Mouse (Mus musculus) large intestine, adult 2 months (tissue): ENCODE data around the gene Gm20388. TPM values are rescaled to one million over a fixed set of nuclear protein-coding genes. Genes with fewer than 3 reads are reported as not detected.

Experiments used
- DNase-seq: peaks from one replicate; pipeline ENCODE4 v3.0.0-alpha.2; 2012; ENCODE audit warnings: low read depth, low spot score
- WGBS: fragments of 180-500 bp; shearing (Covaris S2); methylation state at CpG from one replicate; pipeline ENCODE4 v1.1.7; 2018; 5-methylcytosine and 5-hydroxymethylcytosine counted together
- polyA plus RNA-seq: library from polyadenylated mRNA; depleted of rRNA; stranded (reverse); fragments of >200 nt; gene quantifications from 2 replicates; pipeline ENCODE4 v1.2.3, GENCODE M21; 2012

Gene Gm20388
- polyA plus RNA-seq, 1 experiment = 31.5 TPM

DNA sequence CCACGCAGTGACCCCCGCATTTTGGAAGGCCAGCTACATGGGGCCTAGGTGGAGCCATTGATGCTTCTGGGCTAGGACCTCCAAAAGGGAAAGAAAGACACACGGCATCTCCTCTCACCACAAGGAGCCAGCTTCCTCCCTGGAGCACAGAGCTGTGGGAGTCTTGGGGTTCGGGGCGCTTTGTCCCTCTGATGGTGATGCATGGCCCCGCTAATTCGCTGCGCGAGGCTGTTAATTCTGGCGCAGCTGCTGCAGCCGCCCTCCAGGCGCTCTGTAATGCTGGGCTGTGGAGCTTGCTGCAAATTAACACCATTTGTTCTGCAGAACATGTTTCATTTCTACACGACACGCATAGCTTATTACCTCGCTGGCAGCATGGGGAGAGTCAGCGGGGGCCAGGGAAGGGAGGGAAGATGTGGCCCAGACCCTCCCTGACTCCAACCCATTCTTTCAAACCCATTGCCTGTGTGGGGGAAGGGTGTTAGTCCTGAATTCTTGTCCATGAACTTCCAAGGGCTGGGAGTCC, 2835.2 kb downstream of the Gm20388 start:
- 37% methylated on average over 16 of the region's 16 CpGs for WGBS
- no peak for DNase-seq

GRCm38 (mm10) chr8:122746439-122746838, 2835.8 kb downstream of the Gm20388 start:
- WGBS = 52% methylated on average over 7 of the region's 7 CpGs

GRCm38 (mm10) chr8:122747825-122748224, 2837.2 kb downstream of the Gm20388 start:
- WGBS = 94% methylated on average over 1 of the region's 1 CpGs
- no peak for DNase-seq

More at GRCm38 (mm10) chr8:122746439-122746838, 2835.8 kb downstream of the Gm20388 start:
- no peak for DNase-seq

DNA sequence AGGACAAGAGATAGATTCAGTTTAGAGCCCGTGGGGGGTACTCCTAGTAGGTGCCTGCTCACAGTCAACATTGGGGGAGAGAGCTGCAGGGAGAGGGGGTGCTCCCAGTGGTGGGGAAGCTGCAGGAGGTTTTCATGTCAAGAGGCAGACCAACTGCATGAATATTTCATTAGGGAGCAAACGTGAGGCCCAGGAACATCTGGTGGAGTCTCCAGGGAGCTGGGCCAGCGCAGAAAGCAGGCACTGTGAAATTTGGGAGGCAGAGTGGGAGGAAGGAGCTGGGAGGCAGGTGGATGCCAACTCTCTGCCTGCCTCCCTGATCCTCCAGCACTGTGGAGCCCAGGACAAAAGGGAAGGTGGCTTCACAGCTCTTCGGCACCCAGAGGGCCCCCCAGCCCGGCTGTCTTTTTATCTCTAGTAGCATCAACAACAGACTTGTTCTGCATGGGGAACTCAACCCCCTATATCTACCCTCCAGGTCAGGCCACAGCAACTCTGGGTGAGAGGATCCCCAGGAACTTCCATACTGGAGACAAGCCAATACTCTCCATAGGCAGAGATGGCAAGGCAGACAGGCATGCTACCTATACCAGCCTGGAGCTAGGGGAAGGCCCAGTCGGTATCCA, 2838.8 kb downstream of the Gm20388 start:
- DNase-seq = no peak
- WGBS = 80% methylated on average over 6 of the region's 6 CpGs

DNA sequence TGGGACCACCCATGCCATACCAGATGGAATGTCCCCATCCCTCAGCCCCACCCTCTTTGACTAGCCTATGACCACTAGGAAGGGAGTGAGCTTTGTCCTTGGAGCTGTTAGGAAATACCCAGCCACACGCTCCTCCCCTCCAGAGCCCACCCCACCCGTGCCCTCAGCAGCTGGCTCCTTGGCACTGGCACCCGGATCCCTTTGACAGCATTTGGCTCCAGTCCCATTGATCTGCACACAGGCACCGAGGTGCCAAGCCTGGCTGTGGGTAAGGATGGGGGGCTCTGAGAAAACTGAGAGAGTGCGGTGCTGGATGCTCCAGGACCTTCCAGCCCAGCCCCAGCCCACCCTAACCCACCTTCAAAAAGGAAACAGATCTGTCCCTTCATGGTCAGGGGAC, 2840.7 kb downstream of the Gm20388 start:
- peak; percentile 32 for DNase-seq
- 29% methylated on average over 5 of the region's 5 CpGs for WGBS

DNA sequence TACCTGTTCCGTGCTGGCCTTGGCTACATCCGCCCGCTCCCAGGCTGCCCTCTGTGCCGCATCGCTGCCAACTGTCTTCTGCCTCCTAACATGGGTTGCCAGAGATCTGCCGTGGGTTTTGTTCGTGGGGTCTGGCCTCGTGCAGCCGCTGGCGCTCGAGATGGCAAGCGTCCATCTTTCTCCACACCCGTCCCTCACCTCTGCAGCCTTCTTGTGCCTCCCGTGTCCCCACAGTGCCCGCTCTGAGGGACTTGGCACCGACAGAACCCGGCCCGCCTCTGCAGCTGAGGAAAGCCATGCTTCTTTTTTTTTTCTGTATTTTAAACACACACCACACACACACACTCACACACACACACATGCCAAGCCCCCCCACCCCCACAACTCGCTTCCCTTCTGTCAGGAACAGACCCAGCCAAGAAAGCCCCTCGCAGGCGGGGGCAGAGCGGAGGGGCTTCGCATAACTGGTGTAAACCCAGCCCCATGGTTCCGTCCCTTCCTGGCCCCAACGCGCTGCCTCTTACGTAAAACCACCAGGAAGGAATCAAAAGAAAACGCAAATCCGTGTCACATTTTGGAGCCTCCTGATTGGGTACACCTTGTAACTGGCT, 2841.6 kb downstream of the Gm20388 start:
- WGBS = 61% methylated on average over 29 of the region's 29 CpGs

DNA sequence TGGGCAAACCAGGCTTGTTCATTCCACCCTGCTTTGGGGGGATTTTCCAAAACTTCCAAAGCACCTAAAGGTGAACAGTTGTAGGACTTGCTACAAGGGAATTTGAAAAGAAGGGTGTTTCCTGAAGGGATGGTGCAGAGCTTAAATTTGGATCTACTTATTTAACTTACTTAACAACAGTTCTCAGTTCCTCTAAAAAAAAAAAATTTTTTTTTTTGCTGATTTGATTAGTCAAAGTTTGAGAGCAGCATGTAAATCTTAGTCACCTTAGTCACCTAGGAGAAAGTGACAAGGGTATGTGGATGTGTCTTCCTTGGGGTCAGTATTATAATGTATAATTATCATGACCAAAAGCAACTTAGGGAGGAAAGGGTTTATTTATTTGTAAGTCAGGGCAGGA, 2848.0 kb downstream of the Gm20388 start:
- DNase-seq = no peak

More for the DNA sequence above, 2841.6 kb downstream of the Gm20388 start:
- DNase-seq = no peak

- WGBS = 72% methylated on average over 7 of the region's 7 CpGs
- DNase-seq = no peak
These were observed 2849.5 kb downstream of the Gm20388 start for GRCm38 (mm10) chr8:122760116-122760515.

- DNase-seq = no peak
- WGBS = 69% methylated on average over 6 of the region's 6 CpGs
These were observed 2850.5 kb downstream of the Gm20388 start for GRCm38 (mm10) chr8:122761109-122761508.

DNA sequence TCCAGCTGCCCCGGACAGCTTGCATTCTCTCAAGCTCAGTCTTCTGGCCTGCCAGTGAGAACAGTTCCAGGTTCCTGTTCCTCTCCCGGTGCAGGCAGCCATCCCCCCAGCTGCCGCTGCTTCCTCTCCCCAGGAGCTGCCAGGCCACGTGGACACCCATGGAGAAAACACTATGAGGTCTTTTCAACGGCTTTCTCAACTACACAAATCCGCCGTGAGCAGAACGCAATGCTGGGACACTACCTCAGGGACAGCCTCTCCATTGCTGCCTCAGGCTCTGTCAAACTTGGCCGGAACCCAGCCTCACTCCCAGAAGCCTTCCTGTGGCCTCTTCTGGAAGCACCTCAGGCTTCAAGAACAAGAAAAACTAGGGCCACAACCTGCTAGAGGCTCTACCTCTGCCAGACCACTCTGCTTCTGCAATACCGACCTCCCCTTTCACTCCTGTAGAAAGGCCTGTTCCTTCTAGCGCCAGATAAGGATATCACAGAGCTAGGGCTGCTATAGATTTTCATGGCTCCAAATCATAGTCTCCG, 2852.2 kb downstream of the Gm20388 start:
- no peak for DNase-seq
- 76% methylated on average over 12 of the region's 12 CpGs for WGBS

DNA sequence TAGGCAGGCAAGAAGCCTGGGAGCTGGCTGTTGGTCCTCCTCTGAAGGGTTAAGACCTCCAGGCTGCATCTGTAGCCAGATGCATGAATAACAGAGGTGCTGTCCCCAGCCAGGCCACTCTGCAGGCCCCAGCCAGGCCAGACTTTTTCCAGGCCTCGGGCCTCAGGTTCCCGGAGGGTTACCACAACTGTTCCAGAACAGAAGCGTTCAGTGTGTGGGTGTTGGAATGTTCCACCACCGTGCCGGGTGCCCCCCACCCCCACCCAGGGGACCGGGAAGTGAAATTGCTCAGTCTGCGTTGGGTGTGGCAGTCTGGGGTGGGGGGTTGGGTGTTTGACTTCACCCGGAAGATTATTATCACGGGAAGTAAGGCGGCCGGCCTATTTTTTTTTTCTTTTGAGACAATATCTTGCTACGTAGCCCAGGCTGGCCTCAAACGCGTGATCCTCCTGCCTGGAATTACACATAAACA, 2852.7 kb downstream of the Gm20388 start:
- no peak for DNase-seq
- WGBS = 41% methylated on average over 14 of the region's 14 CpGs

- WGBS = 60% methylated on average over 7 of the region's 7 CpGs
- DNase-seq = no peak
These were observed 2854.3 kb downstream of the Gm20388 start for GRCm38 (mm10) chr8:122764790-122765474.

- 10% methylated on average over 5 of the region's 5 CpGs for WGBS
- DNase-seq = peak; percentile 45
These were observed 2855.5 kb downstream of the Gm20388 start for GRCm38 (mm10) chr8:122766189-122766588.

DNA sequence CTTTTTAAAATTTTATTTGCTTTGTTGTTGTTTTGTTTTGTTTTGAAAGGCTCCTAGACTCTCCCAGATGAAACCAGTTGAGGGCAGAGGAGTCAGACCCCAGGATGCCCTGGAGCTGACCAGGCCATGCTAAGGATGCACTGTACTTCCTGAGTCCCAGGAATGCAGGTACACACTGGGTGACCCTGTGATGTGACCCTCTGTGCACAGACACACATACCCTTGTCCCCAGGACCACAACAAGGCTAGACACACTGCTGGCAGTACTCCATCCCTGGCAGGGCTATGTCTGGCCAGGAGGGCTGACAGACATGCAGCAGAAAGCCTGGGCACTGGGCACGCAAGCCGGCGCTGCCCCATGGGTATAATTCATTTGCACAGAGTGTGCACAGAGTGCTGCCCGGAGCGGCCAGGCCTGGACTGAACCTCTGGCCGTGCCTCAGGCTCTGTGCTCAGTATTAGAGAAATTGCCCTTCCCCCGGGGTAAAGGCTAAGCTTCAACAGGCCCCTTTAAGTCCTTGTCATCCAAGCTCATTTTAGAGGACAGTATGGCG, 2856.1 kb downstream of the Gm20388 start:
- 77% methylated on average over 8 of the region's 8 CpGs for WGBS
- no peak for DNase-seq

- 78% methylated on average over 9 of the region's 9 CpGs for WGBS
- DNase-seq = no peak
These were observed 2856.6 kb downstream of the Gm20388 start for GRCm38 (mm10) chr8:122767229-122767628.

- 29% methylated on average over 24 of the region's 24 CpGs for WGBS
- no peak for DNase-seq
These were observed 2858.8 kb downstream of the Gm20388 start for GRCm38 (mm10) chr8:122769251-122770058.

DNA sequence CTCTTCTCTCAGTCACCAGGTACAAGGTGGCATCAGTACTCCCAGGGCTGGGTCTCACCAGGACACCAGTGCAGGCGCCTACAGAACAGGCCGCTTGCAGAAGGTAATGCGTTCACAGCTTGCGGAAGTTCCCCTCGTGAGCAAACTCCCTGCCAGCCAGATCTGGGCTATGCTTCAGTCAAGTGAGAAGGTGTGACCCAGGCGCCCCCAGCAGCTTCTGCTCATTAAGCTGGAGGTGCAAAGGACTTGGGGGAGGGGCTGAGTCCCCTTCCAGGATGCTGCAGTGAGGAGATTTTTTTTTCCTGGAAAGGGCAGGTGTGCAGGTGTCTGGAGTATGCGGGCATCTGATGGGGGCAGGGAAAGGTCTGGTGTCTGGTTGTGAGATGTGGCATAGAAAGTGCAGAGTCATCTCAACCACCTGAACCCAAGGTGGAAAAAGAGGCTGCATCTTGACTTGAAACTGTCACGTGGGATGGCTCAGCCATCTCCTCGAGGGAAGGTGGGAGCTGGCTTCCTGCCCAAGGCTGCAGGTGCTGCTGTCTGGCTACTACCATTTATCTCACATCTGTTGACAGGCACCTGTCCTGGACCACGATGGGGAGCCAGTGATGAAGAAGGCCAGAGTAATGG, 2861.9 kb downstream of the Gm20388 start:
- DNase-seq = no peak
- 16% methylated on average over 10 of the region's 10 CpGs for WGBS

- DNase-seq = no peak
- whole genome bisulfite sequencing = 1% methylated on average over 50 of the region's 50 CpGs
These were observed 2864.9 kb downstream of the Gm20388 start, which contains the start of gene Acsf3 for GRCm38 (mm10) chr8:122775285-122776155. Gene Acsf3, plus strand, starts transcription at chr8:122775486.
